Mouse (Mus musculus) lung, postnatal 36 days (tissue): ENCODE measurements around the gene Sar1a.

Experiments used
- DNase-seq: peaks from one replicate; pipeline ENCODE4 v3.0.0; 2022; ENCODE audit warnings: mixed read lengths

Sar1a gene

GRCm38 (mm10) chr10:61689405-61689804 lies 9.3 kb downstream of the Sar1a start:
- DNase-seq = no peak

DNA sequence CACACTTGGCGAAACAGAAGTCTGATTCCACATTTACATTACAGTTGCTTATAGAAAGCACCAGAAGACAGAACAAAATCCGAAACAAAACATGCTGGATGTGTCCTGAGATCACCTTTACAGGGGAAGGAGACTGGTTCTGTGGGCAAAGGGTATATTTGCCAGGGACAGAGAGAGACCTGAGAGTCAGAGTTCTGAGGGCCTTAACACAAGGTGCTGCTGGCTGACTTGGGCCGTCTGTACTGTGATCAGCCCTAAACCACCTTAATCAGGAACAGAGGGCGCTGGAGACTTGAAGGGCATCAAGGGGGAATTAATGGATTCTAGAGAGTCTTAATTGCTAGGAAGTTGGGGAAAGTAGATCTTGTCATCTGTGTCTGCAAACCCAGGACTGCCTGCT lies 13.5 kb downstream of the Sar1a start:
- no peak for DNase-seq

GRCm38 (mm10) chr10:61694870-61695670 lies 15.0 kb downstream of the Sar1a start, which contains the start of gene Tysnd1:
TSS of gene Tysnd1 (plus strand) at chr10:61695514.
- DNase-seq = peak; percentile 99

DNA sequence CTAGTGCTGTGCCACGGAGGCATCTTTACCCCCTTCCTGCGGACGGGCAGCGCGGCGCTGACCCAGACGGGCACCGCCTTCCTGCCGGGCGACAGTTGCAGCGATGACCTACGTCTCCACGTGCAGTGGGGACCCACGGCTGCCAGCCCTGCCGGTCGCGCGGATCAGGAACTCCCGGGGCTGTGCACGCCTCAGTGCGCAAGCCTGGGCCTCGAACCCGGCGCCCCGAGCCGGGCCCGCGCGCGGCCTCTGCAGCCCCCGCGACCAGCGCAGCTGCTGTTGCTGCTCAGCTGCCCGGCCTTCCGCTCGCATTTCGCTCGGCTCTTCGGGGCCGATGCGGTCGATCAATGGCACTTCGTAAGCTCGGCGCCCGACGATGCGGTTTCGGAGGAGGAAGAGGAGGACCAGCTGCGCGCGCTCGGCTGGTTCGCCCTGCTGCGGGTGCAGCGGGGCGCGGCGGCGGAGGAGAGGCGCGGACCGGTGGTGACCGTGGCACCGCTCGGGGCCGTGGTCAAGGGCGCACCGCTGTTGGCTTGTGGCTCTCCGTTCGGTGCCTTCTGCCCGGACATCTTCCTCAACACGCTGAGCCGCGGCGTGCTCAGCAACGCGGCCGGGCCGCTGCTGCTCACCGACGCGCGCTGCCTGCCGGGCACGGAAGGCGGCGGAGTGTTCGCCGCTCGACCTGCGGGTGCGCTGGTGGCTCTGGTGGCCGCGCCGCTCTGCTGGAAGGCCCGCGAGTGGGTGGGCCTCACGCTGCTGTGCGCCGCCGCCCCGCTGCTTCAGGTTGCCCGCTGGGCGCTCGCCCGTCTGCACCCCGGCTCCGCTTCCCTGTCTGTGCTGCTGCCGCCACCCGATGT lies 15.8 kb downstream of the Sar1a start:
- no peak for DNase-seq

DNA sequence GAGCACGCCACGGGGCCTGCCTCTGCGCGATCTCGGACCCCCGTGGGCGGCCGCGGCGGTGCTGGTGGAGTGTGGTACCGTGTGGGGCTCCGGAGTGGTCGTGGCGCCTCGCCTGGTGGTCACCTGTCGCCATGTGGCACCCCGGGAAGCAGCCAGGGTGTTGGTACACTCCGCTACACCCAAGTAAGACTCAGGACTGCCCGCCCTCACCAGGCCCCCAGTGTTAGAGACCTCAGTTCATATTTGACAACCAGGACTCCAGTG lies 16.4 kb downstream of the Sar1a start:
- no peak for DNase-seq

DNA sequence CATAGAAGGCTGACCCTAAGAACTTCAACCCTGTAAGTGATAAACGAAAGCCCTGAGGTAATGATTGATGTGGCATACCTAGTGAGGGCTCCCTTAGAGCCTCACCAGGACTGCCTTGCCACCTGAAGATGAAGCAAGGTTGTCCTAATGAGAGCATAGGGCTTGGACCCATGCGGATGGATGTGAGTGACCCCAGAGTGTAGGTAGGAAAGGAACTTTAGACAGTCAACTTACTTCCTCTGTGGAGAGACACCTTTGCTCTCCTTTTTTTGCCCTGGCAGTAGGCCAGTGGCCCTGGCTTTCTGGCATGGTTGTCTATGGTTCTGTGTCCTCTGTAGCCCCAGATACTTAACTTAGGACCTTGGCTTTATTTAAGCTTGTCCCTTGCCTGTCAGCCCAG lies 16.9 kb downstream of the Sar1a start:
- DNase-seq = no peak

GRCm38 (mm10) chr10:61704663-61705062 lies 24.6 kb downstream of the Sar1a start:
- DNase-seq = no peak

DNA sequence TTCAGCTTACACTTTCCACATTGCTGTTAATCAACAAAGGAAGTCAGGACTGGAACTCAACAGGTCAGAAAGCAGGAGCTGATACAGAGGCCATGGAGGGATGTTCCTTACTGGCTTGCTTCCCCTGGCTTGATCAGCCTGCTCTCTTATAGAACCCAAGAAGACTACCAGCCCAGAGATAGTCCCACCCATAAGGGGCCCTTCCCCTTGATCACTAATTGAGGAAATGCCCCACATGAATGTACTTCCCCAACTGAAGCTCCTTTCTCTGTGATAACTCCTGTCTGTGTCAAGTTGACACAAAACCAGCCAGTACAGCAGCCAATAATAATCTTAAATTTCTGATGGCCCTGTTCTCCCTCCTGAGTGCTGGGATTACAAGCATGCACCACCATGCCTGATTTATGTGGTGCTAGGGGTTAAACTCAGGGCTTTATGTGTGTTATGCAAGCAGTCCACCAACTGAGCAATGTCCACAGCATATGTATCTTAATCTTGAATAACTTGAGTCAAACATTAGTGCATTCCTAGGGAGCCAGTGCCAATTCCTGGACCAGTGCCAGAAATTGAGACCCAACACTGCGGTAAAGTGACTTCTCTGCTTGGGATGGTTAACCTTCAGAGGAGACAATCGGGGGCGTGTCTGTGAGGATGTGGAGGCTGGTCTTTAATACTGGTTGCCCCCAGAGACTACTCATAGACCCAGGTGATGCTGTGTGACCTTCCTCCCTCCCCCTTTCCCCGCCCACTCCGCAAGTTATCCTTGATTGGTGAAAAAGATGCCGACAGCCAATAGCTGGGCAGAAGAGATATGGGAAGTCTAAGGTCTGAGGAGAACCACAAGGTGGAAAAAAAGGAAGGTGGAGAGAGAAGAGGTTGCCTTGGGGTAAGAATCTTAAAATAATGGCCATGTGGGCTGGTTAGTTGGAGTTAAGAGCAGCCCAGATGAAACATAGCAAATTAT lies 26.6 kb downstream of the Sar1a start:
- DNase-seq = no peak

- no peak for DNase-seq
Observed at GRCm38 (mm10) chr10:61713601-61714000, 33.5 kb downstream of the Sar1a start.

GRCm38 (mm10) chr10:61714146-61714545 lies 34.0 kb downstream of the Sar1a start:
- DNase-seq = no peak

- DNase-seq = peak; percentile 82
Observed at GRCm38 (mm10) chr10:61714771-61715461, 34.8 kb downstream of the Sar1a start, which contains the start of gene Aifm2. TSS of gene Aifm2 (plus strand) at chr10:61715263.

DNA sequence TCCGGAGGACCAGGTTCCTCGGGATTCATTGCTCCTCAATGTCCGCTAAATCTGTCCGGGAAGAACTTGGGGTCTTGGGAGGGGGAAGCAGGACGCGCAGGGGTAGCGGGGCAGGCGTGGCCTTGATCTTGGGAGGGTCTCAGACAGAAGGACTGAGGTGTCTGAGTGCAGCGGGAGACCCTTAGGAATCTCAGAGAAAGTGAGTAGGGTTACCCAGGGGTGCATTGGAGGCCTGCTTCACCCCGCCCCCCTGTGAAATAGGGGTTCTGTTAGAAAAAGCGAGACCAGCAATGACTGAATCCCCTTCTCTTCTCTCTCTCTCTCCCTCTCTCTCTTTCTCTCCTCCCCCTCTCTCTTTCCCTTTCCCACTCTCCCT lies 35.4 kb downstream of the Sar1a start:
- DNase-seq = no peak

DNA sequence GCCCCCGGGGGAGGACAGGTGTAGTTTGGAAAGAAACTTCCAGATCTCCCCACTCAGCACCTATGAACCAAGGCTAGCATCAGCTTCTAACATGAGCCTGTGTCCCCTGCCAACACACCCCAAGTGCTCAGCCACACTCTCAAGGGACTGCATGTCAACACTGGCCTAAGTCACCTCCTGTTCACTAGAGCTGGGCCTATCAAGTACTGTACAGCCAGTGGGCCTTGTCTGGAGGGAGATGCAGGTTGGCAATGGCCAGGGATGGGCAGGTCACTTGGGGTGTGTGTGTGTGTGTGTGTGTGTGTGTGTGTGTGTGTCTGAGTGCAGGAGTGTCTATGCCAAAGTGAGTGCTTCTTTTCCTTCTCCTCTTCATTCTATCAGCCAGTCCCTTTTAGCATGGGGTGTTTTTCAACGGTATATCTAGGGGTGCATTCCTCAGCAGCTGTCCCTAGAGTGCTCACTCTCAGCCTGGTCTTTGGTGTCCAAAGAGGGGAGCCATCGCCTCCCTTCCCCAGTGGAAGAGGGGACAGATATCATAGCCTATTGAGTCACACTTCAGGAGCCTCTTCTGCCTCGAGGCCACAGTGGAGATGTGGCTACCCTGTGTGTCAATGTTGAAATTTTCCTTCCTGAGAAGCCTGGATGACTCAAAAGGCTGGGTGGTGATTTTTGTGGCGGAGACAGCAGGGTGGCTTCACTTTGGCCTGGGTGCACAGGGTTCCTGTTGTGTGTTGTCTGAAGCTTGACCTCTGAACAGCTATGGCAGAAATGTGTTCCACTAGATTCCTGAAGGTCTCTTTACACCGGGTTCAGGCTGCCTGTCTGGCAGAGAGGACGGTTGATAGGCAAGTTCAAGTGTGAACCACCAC lies 36.1 kb downstream of the Sar1a start:
- peak; percentile 49 for DNase-seq

DNA sequence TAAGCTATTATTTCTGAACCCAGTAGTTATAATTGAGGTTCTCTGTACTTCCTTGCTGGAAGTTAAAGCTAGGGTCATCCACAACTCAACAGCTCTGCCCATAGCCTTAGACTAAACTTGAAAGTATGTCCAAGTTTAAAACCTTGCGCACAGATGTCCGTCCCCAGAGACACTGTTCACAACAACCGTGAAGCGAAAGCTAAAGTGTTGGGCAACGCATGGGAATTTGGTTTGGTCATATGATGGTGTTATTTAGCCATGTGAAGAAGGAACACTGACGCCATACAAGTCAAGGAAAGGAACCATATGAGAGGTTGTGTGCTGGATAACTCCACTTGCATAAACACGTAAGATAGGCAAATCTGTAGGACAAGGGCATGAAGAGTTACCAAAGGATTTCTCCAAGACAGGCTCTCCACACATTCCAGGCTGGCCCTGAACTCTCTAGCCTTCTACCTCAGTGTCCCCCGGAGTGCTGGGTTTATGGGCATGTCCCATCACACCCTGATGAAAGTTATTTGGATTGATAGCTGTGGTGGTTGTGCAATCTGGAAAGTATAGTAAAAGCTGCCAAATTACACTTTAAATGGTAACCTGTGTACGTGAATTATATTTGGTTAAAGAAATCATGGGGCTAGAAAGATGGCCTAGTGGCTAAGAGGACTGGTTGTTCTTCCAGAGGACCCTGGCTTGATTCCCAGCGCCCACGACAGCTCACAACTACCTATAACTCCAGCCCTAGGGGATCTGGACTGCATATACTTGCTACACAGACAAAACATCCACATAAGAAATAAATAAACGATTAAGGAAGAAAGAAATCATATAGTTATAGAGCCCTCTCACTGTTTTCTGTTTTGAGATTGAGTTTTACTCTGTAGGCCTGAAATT lies 37.6 kb downstream of the Sar1a start:
- peak; percentile 59 for DNase-seq

DNA sequence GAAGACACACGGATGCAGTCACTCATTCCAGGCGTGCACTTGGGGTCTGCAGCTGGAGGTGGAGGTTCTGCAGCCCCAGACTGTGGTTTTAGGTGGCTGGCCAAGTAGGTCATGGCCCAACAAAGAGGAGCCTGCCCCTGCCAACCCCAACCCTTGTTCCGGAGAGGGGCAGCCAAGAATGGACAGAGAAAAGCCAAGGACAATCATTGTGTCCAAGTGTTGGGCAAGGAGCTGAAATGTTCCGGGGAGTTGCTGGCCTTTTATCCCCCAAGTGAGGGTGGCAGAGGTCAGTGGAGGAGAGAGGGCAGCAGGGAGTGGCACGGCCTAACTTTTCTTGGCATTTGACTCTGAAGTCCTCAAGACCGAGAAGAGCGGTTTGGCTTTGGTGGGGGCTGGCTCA lies 40.2 kb downstream of the Sar1a start:
- DNase-seq = no peak

GRCm38 (mm10) chr10:61722215-61722614 lies 42.1 kb downstream of the Sar1a start:
- DNase-seq = no peak

- no peak for DNase-seq
Observed at GRCm38 (mm10) chr10:61723271-61723670, 43.2 kb downstream of the Sar1a start.

- DNase-seq = no peak
Observed at GRCm38 (mm10) chr10:61729181-61729580, 49.1 kb downstream of the Sar1a start.

GRCm38 (mm10) chr10:61730171-61730570 lies 50.1 kb downstream of the Sar1a start:
- no peak for DNase-seq

- DNase-seq = peak; percentile 27
Observed at GRCm38 (mm10) chr10:61734377-61734776, 54.3 kb downstream of the Sar1a start.
